18 mouse cellular contexts compared by ENCODE assay signal in genomic region chr9:32005348-32005747, GRCm38 (mm10).
DNase-seq lines count a peak whose midpoint lies in the region; ATAC-seq and TF ChIP-seq lines count a peak whose summit lies in the region.
"Had no signal": no experiment of that assay in that cellular context is flagged by ENCODE, and none has a peak within 500 bp of the region (broad histone marks: within the 10 kb centered on the region; RNA-seq: fewer than 3 reads in every experiment).

No protein-coding gene starts in this region.

- no peak overlapping the region for H3K4me3 ChIP-seq in hindbrain, postnatal 0 days (ENCODE audit: low read length)
- no peak overlapping the region for H3K4me3 ChIP-seq in hindbrain, embryonic 10.5 days
- H3K4me3 ChIP-seq in liver, embryonic 13.5 days (replicated peaks): no peak overlapping the region
- no peak overlapping the region for H3K4me3 ChIP-seq in liver, embryonic 11.5 days (ENCODE audit: low read depth, low read length)
- no peak overlapping the region for H3K4me3 ChIP-seq in intestine, postnatal 0 days (ENCODE audit: low read depth, low read length)
- H3K4me3 ChIP-seq: embryonic facial prominence, embryonic 10.5 days; forebrain, embryonic 13.5 days; heart, embryonic 13.5 days; hindbrain, embryonic 13.5 days had no signal

- H3K36me3 ChIP-seq in hindbrain, postnatal 0 days (ENCODE audit: insufficient read depth, low read length): no peaks in the 10 kb centered on the region
- no peaks in the 10 kb centered on the region for H3K36me3 ChIP-seq in hindbrain, embryonic 10.5 days
- H3K36me3 ChIP-seq in liver, embryonic 13.5 days: no peaks in the 10 kb centered on the region
- no peaks in the 10 kb centered on the region for H3K36me3 ChIP-seq in liver, embryonic 11.5 days (ENCODE audit: control insufficient read depth, insufficient read depth, low read length)
- H3K36me3 ChIP-seq in intestine, postnatal 0 days (ENCODE audit: control insufficient read depth, insufficient read depth): no peaks in the 10 kb centered on the region
- H3K36me3 ChIP-seq: embryonic facial prominence, embryonic 10.5 days; heart, embryonic 13.5 days; hindbrain, embryonic 13.5 days had no signal

- no peak overlapping the region for H3K9ac ChIP-seq in hindbrain, postnatal 0 days (replicated peaks; ENCODE audit: low read length)
- no peak overlapping the region for H3K9ac ChIP-seq in liver, embryonic 13.5 days
- H3K9ac ChIP-seq in liver, embryonic 11.5 days (ENCODE audit: low read depth, low read length): no peak overlapping the region
- no peak overlapping the region for H3K9ac ChIP-seq in intestine, postnatal 0 days (ENCODE audit: low read depth, low read length)
- H3K9ac ChIP-seq: forebrain, embryonic 13.5 days; forebrain, postnatal 0 days; heart, embryonic 13.5 days; hindbrain, embryonic 13.5 days had no signal

- no peak for TF ChIP-seq CTCF in hindbrain, postnatal 0 days (IDR thresholded peaks at IDR 0.05; ENCODE audit: low read depth)
- no peak for TF ChIP-seq CTCF in intestine, postnatal 0 days (IDR thresholded peaks at IDR 0.05; ENCODE audit: low read depth)

- whole genome bisulfite sequencing in hindbrain, postnatal 0 days: 58% methylated on average over 9 of the region's 9 CpGs
- 58% methylated on average over 9 of the region's 9 CpGs for WGBS in hindbrain, embryonic 10.5 days
- WGBS in liver, embryonic 13.5 days (ENCODE audit: insufficient replicate concordance): 61% methylated on average over 9 of the region's 9 CpGs
- 81% methylated on average over 9 of the region's 9 CpGs for WGBS in liver, embryonic 11.5 days
- WGBS in intestine, postnatal 0 days: 55% methylated on average over 9 of the region's 9 CpGs

- H3K27me3 ChIP-seq in hindbrain, postnatal 0 days (ENCODE audit: insufficient read depth, low read length): no peaks in the 10 kb centered on the region
- H3K27me3 ChIP-seq in hindbrain, embryonic 10.5 days (ENCODE audit: insufficient read depth, poor library complexity, severe bottlenecking): no peaks in the 10 kb centered on the region
- H3K27me3 ChIP-seq in liver, embryonic 13.5 days: no peaks in the 10 kb centered on the region
- H3K27me3 ChIP-seq in liver, embryonic 11.5 days (replicated peaks; ENCODE audit: control insufficient read depth, insufficient read depth, low read length): no peaks in the 10 kb centered on the region
- H3K27me3 ChIP-seq in intestine, postnatal 0 days (replicated peaks; ENCODE audit: control insufficient read depth, insufficient read depth, low read length): no peaks in the 10 kb centered on the region
- H3K27me3 ChIP-seq: forebrain, embryonic 13.5 days; heart, embryonic 13.5 days; hindbrain, embryonic 13.5 days had no signal

- DNase-seq in hindbrain, postnatal 0 days (ENCODE audit: low spot score): no peak
- no peak for DNase-seq in hindbrain, embryonic 10.5 days (ENCODE audit: low spot score)
- DNase-seq in liver, embryonic 13.5 days: no peak
- no peak for DNase-seq in liver, embryonic 11.5 days (ENCODE audit: low spot score)
- no peak for DNase-seq in right cerebral cortex, adult 2 months (ENCODE audit: low spot score in 2 of 2)
- DNase-seq: adrenal gland, adult 2 months; adrenal gland, postnatal 36 days; cerebellum, adult 2 months; cerebellum, postnatal 10 days; forebrain, postnatal 0 days; gastrocnemius, postnatal 14 days; heart, postnatal 4 days had no signal

- 0 out of 2 replicates have a peak, but pooled peaks have one; percentile 12 for ATAC-seq in hindbrain, postnatal 0 days
- ATAC-seq in liver, embryonic 13.5 days (ENCODE audit: low read depth): 0 out of 2 replicates have a peak, but pooled peaks have one; percentile 47
- ATAC-seq in liver, embryonic 11.5 days (replicated peaks; ENCODE audit: low FRiP score): no peak
- peak; percentile 22; the same call in 1 of the 2 replicates for ATAC-seq in intestine, postnatal 0 days
- ATAC-seq in activated CD4-positive, CD25-positive, alpha-beta regulatory T cell, adult 4 months: no peak
- ATAC-seq: forebrain, embryonic 13.5 days; forebrain, postnatal 0 days had no signal

- no peak overlapping the region for H3K4me2 ChIP-seq in hindbrain, postnatal 0 days (ENCODE audit: low read depth, low read length)
- H3K4me2 ChIP-seq in liver, embryonic 13.5 days: no peak overlapping the region
- no peak overlapping the region for H3K4me2 ChIP-seq in liver, embryonic 11.5 days
- H3K4me2 ChIP-seq in intestine, postnatal 0 days (replicated peaks; ENCODE audit: low read depth): no peak overlapping the region
- H3K4me2 ChIP-seq: forebrain, embryonic 13.5 days; heart, embryonic 13.5 days; hindbrain, embryonic 13.5 days had no signal

- H3K9me3 ChIP-seq in hindbrain, postnatal 0 days (ENCODE audit: low read length): no peaks in the 10 kb centered on the region
- no peaks in the 10 kb centered on the region for H3K9me3 ChIP-seq in hindbrain, embryonic 10.5 days
- no peaks in the 10 kb centered on the region for H3K9me3 ChIP-seq in liver, embryonic 13.5 days (replicated peaks)
- H3K9me3 ChIP-seq in liver, embryonic 11.5 days (ENCODE audit: control insufficient read depth, low read length): no peaks in the 10 kb centered on the region
- H3K9me3 ChIP-seq in intestine, postnatal 0 days (ENCODE audit: control insufficient read depth): no peaks in the 10 kb centered on the region
- H3K9me3 ChIP-seq: embryonic facial prominence, embryonic 10.5 days; forebrain, embryonic 13.5 days; heart, embryonic 13.5 days; hindbrain, embryonic 13.5 days had no signal

- no peak overlapping the region for H3K27ac ChIP-seq in hindbrain, postnatal 0 days
- no peak overlapping the region for H3K27ac ChIP-seq in hindbrain, embryonic 10.5 days
- H3K27ac ChIP-seq in liver, embryonic 13.5 days: no peak overlapping the region
- no peak overlapping the region for H3K27ac ChIP-seq in liver, embryonic 11.5 days (ENCODE audit: low read depth, low read length)
- H3K27ac ChIP-seq in intestine, postnatal 0 days (ENCODE audit: low read depth, low read length): no peak overlapping the region
- H3K27ac ChIP-seq: embryonic facial prominence, embryonic 10.5 days; forebrain, embryonic 13.5 days; heart, embryonic 13.5 days; hindbrain, embryonic 13.5 days had no signal

- no peaks in the 10 kb centered on the region for H3K4me1 ChIP-seq in hindbrain, postnatal 0 days (ENCODE audit: insufficient read depth, low read length)
- 0 out of 2 replicates have a peak, but pooled peaks cover 6% of the 10 kb centered on the region for H3K4me1 ChIP-seq in hindbrain, embryonic 10.5 days (replicated peaks)
- 0 out of 2 replicates have a peak, but pooled peaks cover 2% of the 10 kb centered on the region for H3K4me1 ChIP-seq in liver, embryonic 13.5 days (replicated peaks)
- no peaks in the 10 kb centered on the region for H3K4me1 ChIP-seq in liver, embryonic 11.5 days (replicated peaks; ENCODE audit: control insufficient read depth, insufficient read depth, low read length)
- H3K4me1 ChIP-seq in intestine, postnatal 0 days (replicated peaks; ENCODE audit: control insufficient read depth, insufficient read depth, low read length): peaks cover 13% of the 10 kb centered on the region; the same call in 1 of the 2 replicates
- H3K4me1 ChIP-seq: embryonic facial prominence, embryonic 10.5 days; forebrain, embryonic 13.5 days; hindbrain, embryonic 13.5 days had no signal

Comparison
In these comparisons a context has a peak if more than half of its experiments do, and no peak if none do; other contexts are left out.
1. ATAC-seq: peak in hindbrain, postnatal 0 days (single experiment), liver, embryonic 13.5 days (single experiment) and intestine, postnatal 0 days (single experiment); none in liver, embryonic 11.5 days (single experiment) and activated CD4-positive, CD25-positive, alpha-beta regulatory T cell, adult 4 months (single experiment).